Mouse (Mus musculus) granulocyte monocyte progenitor cell, adult 5-6 weeks (primary cell): ENCODE measurements around the gene Aif1. TPM values are rescaled to one million over a fixed set of nuclear protein-coding genes. Genes with fewer than 3 reads are reported as not detected.

Source experiments
- ATAC-seq: replicated peaks from 2 replicates; pipeline ENCODE4 v1.8.0; 2016; ENCODE audit warnings: mild to moderate bottlenecking, moderate TSS enrichment, inconsistent platforms; ENCODE audit not compliant: poor library complexity, severe bottlenecking
- total RNA-seq, 2 experiments: library from RNA; stranded (forward) in 1 of 2; stranded (reverse) in 1 of 2; fragments of 200-712, 200-1000 nt in 1 of 2; fragments of >200 nt in 1 of 2; fragmentation: Nextera tagmentation in 1 of 2; gene quantifications; 2 replicates each; pipeline ENCODE4 v1.2.3; 2014 to 2017

Gene Aif1
- total RNA-seq, 2 experiments from 2014 or later, result 7.8 to 15.1 TPM

- no peak for ATAC-seq
Observed at GRCm38 (mm10) chr17:35168541-35169207, 7.2 kb downstream of the Aif1 start.

DNA sequence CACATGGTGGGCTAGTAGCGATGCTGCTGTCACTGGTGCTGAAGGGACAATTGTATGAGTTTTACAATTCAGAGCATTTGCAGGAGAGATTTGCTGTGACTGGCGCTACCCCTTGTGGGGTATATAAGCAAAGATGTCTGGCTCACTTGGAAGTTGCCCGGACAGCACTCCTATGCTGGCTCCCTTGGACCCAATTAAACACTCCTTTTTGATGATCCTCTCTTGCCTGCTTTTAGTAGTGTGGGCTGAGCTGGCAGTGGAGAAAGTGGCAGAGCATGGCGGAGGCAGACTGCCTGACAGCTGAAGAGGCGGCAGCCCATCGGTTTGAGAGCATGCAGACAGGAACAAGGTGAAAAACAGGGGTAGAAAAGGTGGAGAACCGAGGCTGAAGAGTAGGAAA lies 8.1 kb downstream of the Aif1 start:
- no peak for ATAC-seq

- no peak for ATAC-seq
Observed at GRCm38 (mm10) chr17:35166352-35167035, 9.4 kb downstream of the Aif1 start.

DNA sequence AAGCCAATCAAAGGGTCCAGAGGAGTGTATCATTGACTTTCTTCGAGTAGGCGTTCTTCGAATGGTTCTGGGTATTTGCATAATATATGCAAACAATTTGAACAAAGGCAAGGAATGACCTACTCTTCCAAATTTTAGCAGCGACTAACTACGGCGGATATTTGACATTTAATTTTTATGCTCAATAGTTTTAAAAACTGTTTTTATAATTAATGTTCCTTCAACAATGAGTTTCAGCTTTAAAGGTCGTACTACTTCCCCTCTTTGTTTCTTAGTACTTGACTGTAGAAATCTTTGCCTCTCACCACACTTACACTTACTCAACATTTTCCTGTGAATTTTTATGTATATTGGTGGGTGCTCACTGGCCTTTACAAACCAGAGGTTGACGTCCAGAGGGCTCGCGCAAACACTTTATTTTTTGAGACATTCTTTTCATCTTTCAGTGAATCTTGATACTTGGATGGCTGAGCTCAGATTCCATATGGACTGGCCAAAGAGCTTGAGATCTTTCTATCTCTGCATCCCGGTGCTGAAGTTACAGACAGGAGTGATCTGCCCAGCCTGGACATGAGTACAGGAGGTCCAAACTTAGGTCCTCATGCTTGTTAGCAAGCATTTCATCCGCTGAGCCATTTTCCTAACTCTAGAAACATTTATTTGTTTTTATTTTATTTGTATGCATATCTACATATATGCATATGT lies 10.3 kb downstream of the Aif1 start:
- no peak for ATAC-seq

- ATAC-seq, result peak; percentile 86
Observed at GRCm38 (mm10) chr17:35164568-35165450, 11.1 kb downstream of the Aif1 start, which contains the start of gene Prrc2a. Prrc2a (minus strand) TSS chr17:35164897.

DNA sequence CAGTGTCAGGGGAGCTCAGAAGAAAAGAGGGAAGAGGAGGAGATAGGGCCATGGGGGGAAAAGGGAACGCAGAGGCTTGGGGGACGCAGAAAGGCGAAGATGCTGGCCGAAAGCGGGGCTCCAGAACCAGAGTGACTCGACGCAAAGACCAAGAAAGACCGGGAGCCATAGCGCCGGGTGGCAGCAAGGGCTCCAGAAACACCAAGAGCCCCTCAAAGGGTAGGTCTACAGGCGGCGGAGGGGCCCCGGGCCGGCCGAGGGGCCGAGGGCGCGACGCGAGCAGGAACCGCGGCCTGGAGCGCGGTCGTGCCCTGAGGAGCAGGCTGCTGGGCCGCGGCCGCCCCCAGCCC lies 11.7 kb downstream of the Aif1 start:
- ATAC-seq, result no peak

- ATAC-seq, result no peak
Observed at GRCm38 (mm10) chr17:35163326-35164081, 12.4 kb downstream of the Aif1 start.

- ATAC-seq, result no peak
Observed at GRCm38 (mm10) chr17:35162730-35163129, 13.1 kb downstream of the Aif1 start.

- ATAC-seq, result no peak
Observed at GRCm38 (mm10) chr17:35162121-35162520, 13.7 kb downstream of the Aif1 start.

GRCm38 (mm10) chr17:35161421-35161820 lies 14.4 kb downstream of the Aif1 start:
- no peak for ATAC-seq

DNA sequence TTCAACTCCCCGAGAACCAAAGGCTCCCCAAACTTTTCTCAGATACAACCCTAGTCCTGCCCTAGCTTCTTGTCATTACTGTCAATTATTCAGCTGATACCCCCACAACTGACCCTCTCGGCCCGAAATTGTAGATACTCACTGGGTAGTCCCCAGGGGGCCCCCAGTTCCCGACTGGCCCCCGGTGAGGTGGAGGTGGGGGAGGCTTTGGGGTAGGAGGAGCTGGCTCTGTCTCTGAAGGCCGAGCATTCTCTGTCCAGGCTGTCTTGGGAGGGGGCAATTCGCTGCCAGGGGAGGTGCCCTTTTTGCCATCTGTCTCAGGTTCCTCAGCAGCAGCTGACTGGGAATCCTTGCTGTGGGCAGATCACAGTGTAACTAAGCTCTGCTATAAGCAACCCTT lies 16.2 kb downstream of the Aif1 start:
- ATAC-seq, result no peak

GRCm38 (mm10) chr17:35158850-35159593 lies 16.8 kb downstream of the Aif1 start:
- ATAC-seq, result no peak

- no peak for ATAC-seq
Observed at GRCm38 (mm10) chr17:35157661-35158175, 18.1 kb downstream of the Aif1 start.

DNA sequence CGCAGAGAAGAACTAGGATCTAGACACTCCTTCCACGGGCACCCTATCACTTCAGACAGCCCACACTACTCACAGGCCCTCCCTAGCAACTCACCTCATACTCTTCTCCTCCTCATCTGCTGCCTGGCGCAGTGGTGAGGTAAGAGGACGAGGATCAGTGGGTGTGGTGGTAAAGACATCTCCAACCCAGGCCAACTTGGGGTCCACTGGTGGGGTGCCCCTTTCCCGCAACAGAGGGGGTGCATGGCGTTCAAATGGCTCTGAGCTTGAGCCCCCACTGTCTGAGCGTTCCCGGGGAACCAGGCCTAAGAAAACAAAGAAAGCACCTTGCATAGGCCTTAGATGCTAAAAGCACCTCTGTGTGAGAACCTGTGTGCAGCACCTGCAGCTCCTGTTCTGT lies 18.6 kb downstream of the Aif1 start:
- ATAC-seq, result no peak

- ATAC-seq, result no peak
Observed at GRCm38 (mm10) chr17:35156461-35157200, 19.2 kb downstream of the Aif1 start.

GRCm38 (mm10) chr17:35155451-35155850 lies 20.4 kb downstream of the Aif1 start:
- ATAC-seq, result no peak

- no peak for ATAC-seq
Observed at GRCm38 (mm10) chr17:35154616-35155015, 21.3 kb downstream of the Aif1 start.

DNA sequence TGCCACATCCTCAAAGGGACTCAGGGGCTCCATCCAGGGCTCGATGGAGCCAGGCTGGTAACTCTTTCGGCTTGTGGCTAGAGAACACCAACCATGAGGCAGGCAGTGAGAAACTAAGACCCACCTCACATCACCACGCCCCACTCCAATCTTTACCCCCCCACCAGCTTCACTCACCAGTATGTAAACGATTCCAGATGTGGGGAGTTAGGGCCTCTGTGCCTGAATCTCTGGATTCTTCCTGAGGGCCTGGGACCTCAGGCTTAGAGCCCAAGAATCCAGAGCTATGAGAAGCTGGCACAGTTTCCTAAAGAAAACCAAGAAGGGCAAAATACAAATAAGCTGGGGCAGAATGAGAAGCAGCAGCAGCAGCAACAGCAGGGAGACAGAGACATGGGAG lies 21.9 kb downstream of the Aif1 start:
- no peak for ATAC-seq
